Mouse (Mus musculus) midbrain, postnatal 0 days (tissue): ENCODE measurements around the gene Tsr1. TPM values are rescaled to one million over a fixed set of nuclear protein-coding genes. Genes with fewer than 3 reads are reported as not detected.

Experiments used
- ATAC-seq: fragments of 200-750 bp; cut with Nextera tagmentation; 2 replicates; pipeline ENCODE4 v1.8.0; 2017; ENCODE audit warnings: moderate number of reproducible peaks, mild to moderate bottlenecking, moderate TSS enrichment, moderate library complexity; ENCODE audit not compliant: low FRiP score
- DNase-seq: peaks from one replicate; pipeline ENCODE4 v3.0.0-alpha.2; 2015; ENCODE audit warnings: low spot score
- H3K27ac ChIP-seq: fragments of 300-500 bp; sonication (generic); 2 replicates; pipeline ENCODE4 v1.5.1; 2014; ENCODE audit warnings: low read depth, mild to moderate bottlenecking, low read length, mixed read lengths
- H3K27me3 ChIP-seq: fragments of 300-500 bp; sonication (generic); 2 replicates; pipeline ENCODE4 v1.6.1; 2014; ENCODE audit warnings: low read length, control low read depth, mixed read lengths; ENCODE audit not compliant: insufficient read depth
- H3K36me3 ChIP-seq: fragments of 300-500 bp; sonication (generic); 2 replicates; pipeline ENCODE4 v1.6.1; 2014; ENCODE audit warnings: low read length, control low read depth, mixed read lengths; ENCODE audit not compliant: insufficient read depth
- H3K4me1 ChIP-seq: fragments of 300-500 bp; sonication (generic); 2 replicates; pipeline ENCODE4 v1.6.1; 2014; ENCODE audit warnings: mild to moderate bottlenecking, control low read depth, antibody characterized with exemption, low read length, mixed read lengths; ENCODE audit not compliant: insufficient read depth
- H3K4me2 ChIP-seq: fragments of 300-500 bp; sonication (generic); 2 replicates; pipeline ENCODE4 v1.6.1; 2014; ENCODE audit warnings: low read depth, mild to moderate bottlenecking, low read length, mixed read lengths; ENCODE audit not compliant: poor library complexity, severe bottlenecking
- H3K4me3 ChIP-seq: fragments of 300-500 bp; sonication (generic); 2 replicates; pipeline ENCODE4 v1.5.1; 2014; ENCODE audit warnings: low read depth, mild to moderate bottlenecking, low read length, moderate library complexity
- H3K9ac ChIP-seq: fragments of 300-500 bp; sonication (generic); replicated peaks from 2 replicates; pipeline ENCODE4 v1.6.1; 2014; ENCODE audit warnings: mild to moderate bottlenecking, low read length, moderate library complexity, mixed read lengths; ENCODE audit not compliant: poor library complexity, severe bottlenecking
- H3K9me3 ChIP-seq: fragments of 300-500 bp; sonication (generic); 2 replicates; pipeline ENCODE4 v1.6.1; 2016; ENCODE audit warnings: low read length, control low read depth
- CTCF ChIP-seq: IDR thresholded peaks from 2 replicates; pipeline ENCODE4 v1.5.1; 2016; ENCODE audit warnings: antibody characterized with exemption, mild to moderate bottlenecking
- WGBS: fragments of 180-500 bp; shearing (Covaris S2); extraction: QIAGEN DNeasy Blood & Tissue Kit; methylation state at CpG from one replicate; pipeline ENCODE4 v1.1.7; 2014; 5-methylcytosine and 5-hydroxymethylcytosine counted together
- polyA plus RNA-seq: library from polyadenylated mRNA; unstranded; fragments of >200 nt; fragmentation: Nextera tagmentation; extraction: Ambion mirVana; gene quantifications from 2 replicates; pipeline ENCODE4 v1.2.1, GENCODE M21; 2015
- total RNA-seq: library from RNA; depleted of rRNA; stranded (reverse); fragments of >200 nt; gene quantifications from 2 replicates; pipeline ENCODE4 v1.2.3, GENCODE M21; 2014

The Tsr1 gene
- total and polyA plus RNA-seq, 2 experiments from 2014 or later, result 22.9 to 23.6 TPM

GRCm38 (mm10) chr11:74870991-74871622 is 26.8 kb upstream of the Tsr1 start:
- ATAC-seq (no peak), DNase-seq (peak; percentile 58)
- Histone ChIP-seq H3K27ac (peak overlapping the region; percentile 71), H3K27me3 (no peaks in the 10 kb centered on the region), H3K4me3 (no peak overlapping the region), H3K4me1 (peaks cover 6% of the 10 kb centered on the region), H3K9ac (no peak overlapping the region; the same call in 1 of the 2 replicates), H3K4me2 (no peak overlapping the region; the same call in 1 of the 2 replicates), H3K9me3 (no peaks in the 10 kb centered on the region), H3K36me3 (peaks cover 24% of the 10 kb centered on the region)
- TF ChIP-seq CTCF, result peak; percentile 56
- 21% methylated on average over 12 of the region's 12 CpGs for WGBS

GRCm38 (mm10) chr11:74874630-74875029 is 23.2 kb upstream of the Tsr1 start:
- Histone ChIP-seq H3K4me1 (peaks cover 9% of the 10 kb centered on the region; the same call in 1 of the 2 replicates), H3K4me2 (no peak overlapping the region), H3K27me3 (no peaks in the 10 kb centered on the region), H3K27ac (no peak overlapping the region), H3K9ac (no peak overlapping the region), H3K36me3 (no peaks in the 10 kb centered on the region), H3K4me3 (no peak overlapping the region), H3K9me3 (no peaks in the 10 kb centered on the region)
- TF ChIP-seq CTCF, result no peak
- 67% methylated on average over 3 of the region's 3 CpGs for WGBS
- ATAC-seq, result no peak
- DNase-seq, result no peak

GRCm38 (mm10) chr11:74876801-74877200 is 21.1 kb upstream of the Tsr1 start:
- Histone ChIP-seq H3K27ac (peak overlapping the region; percentile 77), H3K4me3 (peak overlapping the region; percentile 11; the same call in 1 of the 2 replicates), H3K27me3 (no peaks in the 10 kb centered on the region), H3K9ac (peak overlapping the region; percentile 29; the same call in 1 of the 2 replicates), H3K36me3 (no peaks in the 10 kb centered on the region), H3K9me3 (no peaks in the 10 kb centered on the region), H3K4me2 (peak overlapping the region; percentile 43), H3K4me1 (0 out of 2 replicates have a peak, but pooled peaks cover 6% of the 10 kb centered on the region)
- no peak for TF ChIP-seq CTCF
- under 1% methylated on average over 9 of the region's 9 CpGs for WGBS
- DNase-seq (peak; percentile 93), ATAC-seq (peak; percentile 91)

DNA sequence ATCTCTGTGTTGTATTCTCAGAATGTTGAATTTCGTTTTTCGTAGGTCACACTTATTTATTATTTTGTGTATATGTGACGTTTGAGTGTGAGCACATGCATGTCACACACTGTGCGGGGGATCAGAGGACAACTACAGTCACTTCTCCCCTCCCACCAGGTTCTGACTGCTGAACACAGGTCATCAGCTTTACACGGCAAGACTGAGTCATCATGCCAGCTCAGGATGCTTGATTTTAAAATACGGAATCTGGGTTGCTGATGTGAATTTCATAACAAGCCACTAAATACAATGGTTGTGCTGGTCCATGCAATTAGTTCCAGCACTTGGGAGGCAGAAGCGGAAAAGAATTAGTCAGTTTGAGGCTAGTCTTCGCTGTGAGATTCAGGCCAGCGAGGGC is 16.9 kb upstream of the Tsr1 start:
- no peak overlapping the region for H3K27ac ChIP-seq
- no peak for DNase-seq
- H3K4me1 ChIP-seq, result 0 out of 2 replicates have a peak, but pooled peaks cover 3% of the 10 kb centered on the region
- 84% methylated on average over 9 of the region's 9 CpGs for WGBS
- TF ChIP-seq CTCF, result no peak
- H3K9ac ChIP-seq, result no peak overlapping the region
- H3K27me3 ChIP-seq, result no peaks in the 10 kb centered on the region
- ATAC-seq, result no peak
- H3K4me3 ChIP-seq, result no peak overlapping the region
- no peak overlapping the region for H3K4me2 ChIP-seq
- H3K9me3 ChIP-seq, result no peaks in the 10 kb centered on the region
- H3K36me3 ChIP-seq, result no peaks in the 10 kb centered on the region

- Histone ChIP-seq H3K36me3 (no peaks in the 10 kb centered on the region), H3K9me3 (no peaks in the 10 kb centered on the region), H3K27ac (0 out of 2 replicates have a peak overlapping the region, but pooled peaks have one; percentile 26), H3K4me1 (no peaks in the 10 kb centered on the region), H3K9ac (peak overlapping the region; percentile 9; the same call in 1 of the 2 replicates), H3K4me2 (no peak overlapping the region), H3K4me3 (no peak overlapping the region), H3K27me3 (no peaks in the 10 kb centered on the region)
- ATAC-seq, result no peak
- 58% methylated on average over 14 of the region's 14 CpGs for WGBS
- TF ChIP-seq CTCF, result no peak
- DNase-seq, result no peak
Measured at GRCm38 (mm10) chr11:74881979-74882378, 15.9 kb upstream of the Tsr1 start.

DNA sequence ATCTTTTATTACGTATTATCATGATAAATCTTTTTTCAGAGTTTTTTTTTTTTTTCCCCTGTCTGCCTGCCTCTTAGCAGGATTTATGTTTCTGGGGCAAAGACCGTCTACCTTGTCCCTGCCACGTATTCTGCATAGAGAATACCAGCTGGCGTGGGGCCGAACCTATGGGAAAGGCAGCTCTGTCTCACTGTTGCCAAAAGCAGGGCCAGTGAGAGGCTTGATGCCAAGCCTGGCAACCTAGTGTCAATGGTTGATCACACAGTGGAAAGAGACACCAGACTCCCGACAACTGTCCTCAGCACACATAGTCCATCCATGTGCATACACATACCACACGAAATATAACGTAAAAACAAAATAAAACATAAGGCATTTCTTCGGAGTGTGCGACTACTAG is 14.8 kb upstream of the Tsr1 start:
- DNase-seq, result peak; percentile 83
- no peak for TF ChIP-seq CTCF
- Histone ChIP-seq H3K4me2 (no peak overlapping the region), H3K27me3 (no peaks in the 10 kb centered on the region), H3K4me3 (no peak overlapping the region), H3K27ac (no peak overlapping the region), H3K9ac (no peak overlapping the region), H3K9me3 (no peaks in the 10 kb centered on the region), H3K4me1 (no peaks in the 10 kb centered on the region), H3K36me3 (no peaks in the 10 kb centered on the region)
- ATAC-seq, result no peak
- WGBS, result 92% methylated on average over 10 of the region's 10 CpGs
